Mouse (Mus musculus) embryo, embryonic 9.5 days (tissue): ENCODE results near the gene Alcam.

Experiments used
- DNase-seq: peaks from one replicate; pipeline ENCODE4 v3.0.0-alpha.2; 2017; ENCODE audit errors: extremely low spot score

Alcam gene

GRCm38 (mm10) chr16:52453971-52454514 lies at the start of gene Alcam:
Alcam (minus strand) TSS chr16:52454074.
- peak; percentile 60 for DNase-seq

GRCm38 (mm10) chr16:52498757-52499335 lies 45.0 kb upstream of the Alcam start:
- no peak for DNase-seq

- no peak for DNase-seq
These were observed 36.7 kb upstream of the Alcam start for GRCm38 (mm10) chr16:52490542-52490941.

- no peak for DNase-seq
These were observed 20.4 kb upstream of the Alcam start for GRCm38 (mm10) chr16:52474235-52474634.

GRCm38 (mm10) chr16:52473089-52473488 lies 19.2 kb upstream of the Alcam start:
- no peak for DNase-seq

GRCm38 (mm10) chr16:52472635-52473034 lies 18.8 kb upstream of the Alcam start:
- DNase-seq = no peak

GRCm38 (mm10) chr16:52472059-52472458 lies 18.2 kb upstream of the Alcam start:
- no peak for DNase-seq

GRCm38 (mm10) chr16:52470881-52471280 lies 17.0 kb upstream of the Alcam start:
- no peak for DNase-seq

- DNase-seq = no peak
These were observed 16.4 kb upstream of the Alcam start for GRCm38 (mm10) chr16:52470226-52470625.

GRCm38 (mm10) chr16:52468426-52468825 lies 14.6 kb upstream of the Alcam start:
- no peak for DNase-seq

GRCm38 (mm10) chr16:52466770-52467169 lies 12.9 kb upstream of the Alcam start:
- no peak for DNase-seq

GRCm38 (mm10) chr16:52464597-52464996 lies 10.7 kb upstream of the Alcam start:
- DNase-seq = no peak

- DNase-seq = peak; percentile 97
These were observed 785 bp downstream of the Alcam start for GRCm38 (mm10) chr16:52452862-52453715.

- DNase-seq = no peak
These were observed 1.4 kb downstream of the Alcam start for GRCm38 (mm10) chr16:52452477-52452831.

GRCm38 (mm10) chr16:52451786-52452476 lies 1.9 kb downstream of the Alcam start:
- DNase-seq = peak; percentile 23

GRCm38 (mm10) chr16:52451101-52451785 lies 2.6 kb downstream of the Alcam start:
- peak; percentile 52 for DNase-seq

- peak; percentile 55 for DNase-seq
These were observed 3.4 kb downstream of the Alcam start for GRCm38 (mm10) chr16:52450245-52451100.

GRCm38 (mm10) chr16:52449889-52450244 lies 4.0 kb downstream of the Alcam start:
- no peak for DNase-seq

GRCm38 (mm10) chr16:52445984-52446383 lies 7.9 kb downstream of the Alcam start:
- DNase-seq = no peak

GRCm38 (mm10) chr16:52443635-52444505 lies 10.0 kb downstream of the Alcam start:
- DNase-seq = no peak
